Mouse (Mus musculus): ENCODE measurements around the gene Zgrf1.

- TF ChIP-seq CTCF (IDR thresholded peaks at IDR 0.05; ENCODE audit: borderline replicate concordance, insufficient read depth, low read length): no peak
- peak; percentile 37; the same call in 1 of the 2 replicates for TF ChIP-seq POLR2A (IDR thresholded peaks at IDR 0.05; ENCODE audit: low read depth, low read length)
These were observed at the start of gene Zgrf1, which contains the start of gene Larp7 for GRCm38 (mm10) chr3:127552973-127553719.

Data from embryonic fibroblast, embryonic 13.5 days (primary cell).